Mouse (Mus musculus) embryo, embryonic 10 days (tissue): ENCODE data around the gene Bmyc.
A peak's percentile ranks its signal among the peaks of the same experiment; 100 is the strongest.
"Not testable (repeated sequence)": the region's sequence is repeated elsewhere in the genome, so short reads cannot be mapped to it uniquely, and the experiment has no call there.

Source experiments
- DNase-seq: peaks from one replicate; pipeline ENCODE4 v3.0.0-alpha.2; 2015; ENCODE audit warnings: low spot score

Bmyc gene

DNA sequence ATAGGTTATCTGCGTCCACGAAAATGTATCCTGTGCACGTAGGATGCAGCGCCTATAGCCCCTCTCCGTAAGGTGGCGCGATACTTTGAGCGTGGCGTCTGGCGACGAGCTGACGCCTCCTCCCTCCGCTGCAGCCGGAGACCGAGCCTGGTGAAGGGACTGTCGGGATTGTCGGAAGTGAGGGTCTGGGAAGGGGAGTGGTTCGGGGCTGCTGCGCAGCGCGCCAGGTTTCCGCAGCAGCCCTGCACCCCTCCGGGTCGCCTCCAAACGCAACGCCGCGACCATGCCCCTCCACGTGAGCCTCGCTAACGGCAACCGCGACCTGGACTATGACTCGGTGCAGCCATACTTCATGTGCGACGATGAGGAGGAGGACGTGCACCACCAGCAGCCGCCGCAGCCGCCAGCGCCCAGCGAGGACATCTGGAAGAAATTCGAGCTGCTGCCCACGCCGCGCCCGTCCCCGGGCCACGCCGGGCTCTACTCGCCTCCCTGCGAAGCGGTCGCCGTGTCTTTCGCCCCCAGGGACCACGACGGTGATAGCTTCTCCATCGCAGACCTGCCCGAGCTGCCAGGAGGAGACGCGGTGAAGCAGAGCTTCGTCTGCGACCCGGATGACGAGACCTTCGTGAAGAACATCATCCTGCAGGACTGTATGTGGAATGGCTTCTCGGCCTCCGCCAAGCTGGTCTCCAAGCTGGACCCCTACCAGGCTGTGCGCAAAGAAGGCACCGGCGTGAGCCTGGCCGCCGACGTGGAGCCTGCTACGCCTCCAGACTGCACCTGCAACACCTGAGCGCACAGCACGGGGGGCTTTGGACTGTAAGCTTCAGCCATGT, at the start of gene Bmyc:
Gene Bmyc (plus strand): TSS at position 97 of the 839 bp plus-strand sequence.
- peak; percentile 97 for DNase-seq

DNA sequence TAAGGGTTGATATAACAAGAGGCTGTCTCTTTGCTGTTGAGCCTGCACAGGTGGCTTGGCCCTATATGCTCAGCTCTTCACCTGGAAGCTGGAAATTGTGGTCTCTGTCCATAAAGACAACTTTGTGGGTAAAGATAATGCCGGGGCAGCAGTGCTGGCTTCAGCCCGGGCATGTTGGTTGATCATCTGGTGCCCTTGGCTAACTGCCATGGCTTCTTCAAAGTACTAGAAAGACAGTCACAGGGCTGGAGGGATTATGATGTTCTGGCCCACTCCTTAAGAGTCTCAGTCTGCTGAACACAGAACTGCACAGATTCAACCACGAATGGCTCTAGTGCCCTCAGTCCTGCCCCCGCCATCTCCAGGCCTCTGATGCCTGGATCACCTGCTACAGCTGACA, 49.3 kb upstream of the Bmyc start:
- no peak for DNase-seq

DNA sequence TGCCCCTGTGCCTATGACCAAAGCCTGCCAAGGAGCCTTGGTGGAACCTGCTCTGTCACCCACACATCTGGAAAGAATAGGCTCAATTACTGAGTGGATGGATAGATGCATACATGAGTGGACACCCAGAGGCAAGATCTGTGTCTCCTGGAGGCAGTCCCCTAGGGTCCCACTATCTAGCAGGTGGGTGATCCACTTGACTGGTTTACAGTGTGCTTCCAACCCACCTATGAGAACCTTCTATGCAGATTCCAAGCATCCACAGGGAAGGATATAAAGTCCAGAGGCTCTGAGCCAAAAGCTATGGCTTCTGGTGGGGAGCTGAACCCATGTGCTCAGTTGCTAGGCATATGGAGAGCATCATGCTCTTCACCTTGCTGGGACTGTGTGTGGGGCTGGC, 48.9 kb upstream of the Bmyc start, which contains the start of gene Lcn5:
Gene Lcn5 (plus strand): TSS at position 301 of the 400 bp plus-strand sequence.
- DNase-seq = no peak

DNA sequence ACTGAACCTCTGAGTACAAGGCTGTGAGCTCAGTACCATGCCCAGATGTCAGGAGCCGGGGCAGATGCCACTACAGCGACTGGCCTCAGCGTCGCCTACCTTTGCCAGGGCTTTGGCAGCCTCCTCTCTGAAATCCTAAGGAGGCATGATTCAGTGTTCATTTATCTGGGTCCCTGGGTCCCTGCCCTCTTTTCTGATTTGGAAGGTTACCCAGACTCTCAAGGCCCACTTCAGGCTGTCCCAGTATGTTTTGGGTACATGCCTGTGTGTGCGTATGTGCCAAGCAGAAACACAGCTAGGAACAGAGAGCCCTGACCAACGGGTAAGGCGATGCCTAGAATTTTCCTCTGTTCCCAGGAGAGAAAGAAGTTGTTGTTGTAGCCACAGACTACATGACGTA, 46.3 kb upstream of the Bmyc start:
- DNase-seq = no peak

DNA sequence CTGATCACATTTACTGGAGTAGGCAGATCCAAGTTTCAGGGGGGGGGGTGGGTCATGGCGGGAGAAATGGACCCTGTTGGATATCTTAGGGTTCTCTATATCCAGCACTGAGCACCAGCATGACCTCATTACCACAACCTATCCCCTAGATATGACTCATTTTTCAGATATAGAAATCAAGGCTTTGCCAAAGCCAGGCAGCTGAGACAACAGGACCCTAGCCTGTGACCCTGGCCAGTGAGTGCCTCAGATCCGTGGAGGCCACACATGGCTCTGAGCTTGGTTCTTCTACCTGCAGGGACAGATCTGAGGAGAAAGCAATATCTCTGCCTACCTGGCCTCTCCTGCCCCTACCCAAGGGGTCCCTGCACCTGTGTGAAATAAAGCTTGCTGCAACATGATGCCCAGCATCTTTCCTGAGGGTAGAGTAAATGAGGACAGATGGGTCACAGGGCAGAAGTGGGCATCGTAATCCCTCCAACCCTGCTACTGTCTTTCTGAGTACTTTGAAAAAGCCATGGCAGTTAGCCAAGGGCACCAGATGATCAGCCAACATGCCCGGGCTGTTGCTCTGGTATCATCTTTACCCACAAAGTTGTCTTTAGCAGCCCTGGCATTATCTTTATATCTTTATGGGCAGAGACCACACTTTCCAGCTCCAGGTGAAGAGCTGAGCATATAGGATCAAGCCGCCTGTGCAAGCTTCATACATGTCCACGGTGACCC, 45.1 kb upstream of the Bmyc start:
- DNase-seq = no peak

DNA sequence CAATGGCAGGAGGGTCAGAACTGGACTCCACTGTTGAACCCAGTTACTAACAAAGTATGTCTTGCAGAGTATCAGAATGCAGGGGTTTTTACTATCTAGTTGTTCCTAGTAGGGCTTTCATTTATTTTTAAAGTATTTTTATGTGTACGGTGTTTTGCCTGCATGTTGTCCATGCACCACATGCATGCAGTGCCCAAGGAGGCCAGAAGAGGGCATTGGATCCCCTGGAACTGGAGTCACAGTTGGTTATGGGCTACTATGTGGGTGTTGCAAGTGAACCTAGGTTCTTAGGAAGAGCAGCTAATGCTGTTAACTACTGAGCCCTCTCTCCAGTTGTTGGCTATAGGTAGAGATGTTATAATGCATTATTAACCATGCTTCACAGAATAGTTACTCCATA, 43.0 kb upstream of the Bmyc start:
- DNase-seq = peak; percentile 62

DNA sequence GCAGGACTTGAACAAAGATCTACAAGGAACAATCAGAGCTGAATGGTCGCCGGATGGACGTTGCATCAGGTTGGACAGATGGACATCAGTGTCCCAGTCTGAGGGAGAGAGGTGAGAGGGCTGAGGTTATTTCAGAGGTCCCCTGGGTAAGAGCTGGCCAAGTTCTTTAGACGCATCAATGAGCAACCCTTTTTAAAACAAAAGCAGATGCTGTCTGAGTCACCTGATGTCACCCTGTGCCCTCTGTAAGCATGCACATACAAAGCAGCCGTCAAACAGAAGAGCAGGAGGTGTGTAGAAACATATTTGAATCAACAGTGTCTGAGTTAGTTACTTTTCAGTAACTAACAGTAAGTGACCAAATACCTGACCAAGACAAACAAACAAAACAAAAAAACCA, 42.4 kb upstream of the Bmyc start:
- no peak for DNase-seq

DNA sequence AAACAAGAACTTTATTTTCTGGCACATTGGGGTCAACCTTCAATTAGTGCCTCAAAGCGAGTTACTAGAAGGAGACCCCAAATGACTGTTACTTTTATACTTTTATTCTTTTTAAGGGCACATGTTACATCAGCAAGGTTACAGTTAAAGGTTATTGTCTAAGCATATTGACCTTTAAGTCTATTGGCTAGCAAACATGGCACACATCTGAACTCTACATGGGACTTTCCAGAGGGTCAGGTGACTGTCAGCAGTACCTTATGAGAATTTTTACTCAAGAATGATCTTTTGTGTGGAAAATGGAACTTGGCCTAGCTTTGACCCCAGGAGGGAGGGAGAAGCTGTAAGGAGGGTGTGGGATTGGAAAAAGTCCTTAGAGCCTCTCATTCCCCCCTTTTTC, 40.0 kb upstream of the Bmyc start:
- DNase-seq = no peak

DNA sequence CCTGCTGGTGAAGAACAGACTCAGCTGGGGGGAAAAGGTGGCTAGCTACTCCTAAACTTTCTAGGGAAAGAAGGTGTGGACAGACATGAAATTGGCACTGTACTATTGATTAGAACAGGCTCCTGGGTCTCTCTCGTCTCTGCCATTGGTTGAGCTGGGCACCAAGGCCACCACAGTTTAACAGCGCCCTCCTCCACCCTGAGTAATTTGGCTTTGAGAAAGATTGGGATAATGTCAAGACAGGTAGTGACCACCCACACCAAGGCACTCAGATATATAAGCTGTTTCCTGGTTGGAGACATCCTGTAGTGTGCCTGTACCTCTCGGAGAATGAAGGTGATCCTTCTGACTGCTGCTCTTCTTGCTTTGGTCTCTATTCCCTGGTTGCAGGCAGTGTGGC, 30.1 kb upstream of the Bmyc start, which contains the start of gene Lcn6:
Gene Lcn6 (plus strand): TSS at position 301 of the 400 bp plus-strand sequence.
- no peak for DNase-seq

DNA sequence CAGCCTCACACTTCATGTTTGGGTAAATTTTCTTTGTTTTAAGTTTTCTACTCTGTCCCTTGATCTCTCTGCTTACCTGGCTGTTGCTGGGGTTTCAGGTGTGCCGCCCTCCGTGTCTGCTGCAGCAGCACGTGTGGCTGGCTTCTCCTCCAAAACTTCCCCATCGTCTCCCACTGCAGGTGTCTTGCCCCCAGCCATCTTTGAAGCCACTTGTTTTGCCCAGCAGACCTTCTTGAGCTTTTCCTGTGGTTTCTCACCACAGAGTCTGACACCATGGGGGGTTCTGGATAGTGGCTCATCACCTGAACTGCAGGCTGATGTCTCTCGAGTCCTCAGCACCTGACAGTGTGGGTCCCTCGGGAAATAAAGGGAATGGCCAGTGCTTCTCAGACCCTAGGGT, 27.0 kb upstream of the Bmyc start:
- DNase-seq = no peak

DNA sequence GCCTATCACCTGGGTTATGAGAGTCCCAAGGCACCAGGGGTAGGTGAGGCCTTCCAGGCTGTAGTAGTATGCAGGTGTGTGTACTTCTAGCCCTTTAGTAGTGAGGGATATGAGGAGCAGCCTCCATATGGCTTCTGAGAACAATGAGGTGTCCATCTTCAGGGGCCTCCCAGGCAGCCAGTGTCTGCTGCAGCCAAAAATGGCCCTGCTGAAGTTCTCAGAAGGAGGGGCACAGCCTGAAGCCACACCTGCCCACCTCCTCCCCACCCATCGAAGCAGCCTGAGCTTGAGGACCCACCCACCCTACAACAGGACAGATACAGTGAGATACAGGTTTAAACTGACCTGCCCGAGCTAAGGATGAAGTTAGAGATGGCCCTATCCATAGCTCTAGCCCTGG, 24.1 kb upstream of the Bmyc start, which contains the start of gene Lcn10:
Gene Lcn10 (plus strand): TSS at position 301 of the 400 bp plus-strand sequence.
- DNase-seq = no peak

DNA sequence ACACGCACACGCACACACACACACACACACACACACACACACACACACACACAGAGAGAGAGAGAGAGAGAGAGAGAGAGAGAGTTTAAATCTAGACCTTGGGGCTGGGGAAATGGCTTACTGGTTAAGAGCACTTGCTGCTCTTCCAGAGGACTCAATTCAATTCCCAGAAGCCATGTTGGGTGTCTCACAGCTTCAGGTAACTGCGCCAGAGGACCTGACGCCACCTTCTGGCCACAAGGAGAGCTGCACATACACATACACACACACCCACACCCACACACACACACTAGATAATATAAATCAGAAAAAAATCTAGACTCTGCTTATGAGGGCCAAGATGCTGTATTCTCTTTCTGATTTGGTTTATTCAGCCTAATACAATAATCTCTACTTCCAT, 19.6 kb upstream of the Bmyc start:
- DNase-seq = no peak

DNA sequence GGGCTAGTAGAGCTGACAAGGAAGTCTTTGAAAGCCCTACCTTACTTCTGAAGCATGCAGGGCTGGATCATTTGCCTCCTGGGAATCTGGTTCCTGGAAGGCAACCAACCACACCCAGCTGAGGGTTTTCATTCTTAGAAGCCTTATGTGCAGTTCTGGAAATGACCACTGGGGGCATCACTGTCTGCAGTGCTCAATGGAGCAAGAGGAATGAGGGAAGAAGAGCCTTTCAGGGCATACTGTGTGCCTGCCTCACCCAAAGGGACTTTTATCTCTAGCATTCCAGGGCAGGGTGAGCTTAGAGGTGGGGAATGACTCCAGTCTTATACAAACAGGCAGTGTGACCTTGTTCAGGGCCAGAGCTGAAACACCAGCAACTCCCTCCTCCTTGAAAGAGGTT, 11.9 kb upstream of the Bmyc start:
- peak; percentile 59 for DNase-seq

DNA sequence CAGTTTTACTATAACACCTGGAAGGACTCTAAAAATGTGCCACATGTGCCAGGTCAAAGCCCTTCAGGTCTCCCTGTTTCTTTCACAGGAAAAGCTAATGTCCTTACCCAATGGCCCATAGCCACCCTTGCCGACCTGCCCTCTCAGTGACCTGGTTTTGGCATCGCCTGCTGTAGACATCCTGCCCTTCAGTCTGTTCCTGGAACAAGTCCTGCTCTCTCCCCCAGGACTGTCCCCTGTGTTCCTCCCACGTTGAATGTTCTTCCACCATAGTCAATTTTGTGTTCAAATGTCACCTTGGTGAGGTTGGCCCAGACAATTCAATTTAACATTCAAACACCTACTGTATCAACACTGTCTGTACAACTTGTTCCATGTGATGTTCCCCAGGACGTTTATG, 9.6 kb upstream of the Bmyc start:
- DNase-seq = no peak

DNA sequence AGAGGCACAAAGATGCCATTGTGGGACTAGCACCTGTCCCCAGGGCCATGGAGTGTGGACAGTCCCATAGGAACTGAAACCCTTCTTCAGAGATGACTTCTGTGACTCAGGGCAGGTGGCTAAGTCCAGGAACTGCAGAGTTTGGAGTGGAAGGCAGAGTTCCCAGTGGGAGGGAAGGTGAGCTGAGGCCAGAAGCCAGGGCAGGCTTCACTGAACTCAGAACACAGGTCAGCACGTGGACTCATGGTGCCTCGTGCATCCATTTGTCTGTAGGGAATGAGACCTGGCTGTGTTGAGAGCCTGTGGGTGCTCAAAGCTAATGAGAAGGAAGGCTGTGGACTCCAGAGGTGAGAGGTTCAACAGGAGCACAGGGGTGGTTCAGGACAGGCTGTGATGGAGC, 7.8 kb upstream of the Bmyc start:
- DNase-seq = no peak

DNA sequence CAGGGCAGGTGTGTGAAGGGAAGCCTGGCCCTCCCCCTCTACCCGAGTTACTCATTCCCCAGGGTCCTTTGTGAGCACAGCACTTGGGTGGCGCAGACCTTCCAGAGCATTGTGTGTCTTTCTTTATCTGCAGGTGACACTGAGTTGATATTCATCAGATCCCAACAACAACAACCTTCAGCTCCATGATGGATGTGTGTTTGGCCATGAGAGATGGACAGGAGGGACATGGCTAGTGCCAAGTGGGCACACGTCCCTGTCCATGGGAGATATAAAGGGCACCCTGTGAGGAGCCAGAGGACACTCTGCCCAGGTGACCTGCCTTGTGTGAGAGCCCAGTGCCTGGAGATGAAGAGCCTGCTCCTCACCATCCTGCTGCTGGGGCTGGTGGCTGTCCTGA, 6.8 kb upstream of the Bmyc start, which contains the start of gene Obp2a:
Gene Obp2a (plus strand): TSS at position 301 of the 400 bp plus-strand sequence.
- not testable (repeated sequence) for DNase-seq

DNA sequence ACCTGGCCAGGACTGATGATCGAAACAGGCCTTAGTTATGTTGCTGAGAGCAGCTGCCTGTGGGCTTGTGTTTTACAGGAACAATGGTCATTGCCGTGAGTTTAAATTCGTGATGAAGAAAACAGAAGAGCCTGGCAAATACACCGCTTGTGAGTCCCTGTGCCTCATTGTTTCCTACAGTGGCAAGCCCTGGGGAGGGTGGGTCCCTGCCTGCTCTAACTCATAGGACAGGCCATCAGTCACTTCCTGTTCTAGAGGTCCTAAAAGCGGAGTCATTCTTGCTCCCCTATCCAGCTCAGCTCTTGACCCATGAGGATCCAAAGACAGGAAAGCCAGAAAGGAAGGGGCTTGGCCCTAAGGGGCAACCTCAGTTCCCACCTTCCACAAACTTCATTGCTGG, 5.5 kb upstream of the Bmyc start:
- no peak for DNase-seq

DNA sequence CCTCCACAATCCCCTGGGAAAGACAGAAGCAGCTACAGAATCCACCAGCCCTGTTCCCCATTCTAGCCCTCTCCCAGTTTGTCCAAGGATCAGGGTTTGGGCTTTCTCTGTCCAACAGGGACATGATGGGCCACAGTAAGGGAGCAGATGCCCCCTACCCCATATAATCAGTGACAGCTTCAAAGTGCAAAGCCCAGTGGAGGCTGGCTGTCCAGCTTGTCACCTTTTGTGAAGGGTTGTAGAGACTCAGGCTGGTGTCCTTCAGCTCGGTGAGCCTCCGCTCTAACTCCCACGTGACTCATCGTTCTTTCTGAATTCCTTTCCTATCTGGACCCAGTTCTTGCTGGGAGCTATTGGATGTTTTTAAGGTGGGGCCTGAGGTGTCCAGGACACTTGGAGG, 2.8 kb upstream of the Bmyc start:
- DNase-seq = no peak

DNA sequence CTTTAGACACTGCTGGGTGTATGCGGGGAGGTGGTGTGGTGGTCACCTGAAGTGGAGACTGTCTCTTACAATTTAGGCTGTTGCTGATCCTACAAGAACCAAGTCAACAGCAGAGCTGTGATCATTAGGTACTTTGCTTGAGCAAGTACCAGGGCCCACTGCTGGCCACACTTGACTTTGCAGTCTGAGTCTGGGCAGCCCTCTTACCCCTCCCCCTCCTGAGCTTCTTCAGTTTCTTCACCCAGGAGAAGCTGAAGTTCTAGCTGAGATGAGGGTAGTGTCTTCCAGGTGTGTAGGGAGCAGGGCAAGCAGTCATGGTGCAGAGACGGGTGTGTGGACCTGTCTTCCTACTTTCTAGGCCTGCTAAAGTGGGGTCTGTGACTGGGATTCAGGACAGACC, 1.6 kb downstream of the Bmyc start:
- DNase-seq = peak; percentile 53

DNA sequence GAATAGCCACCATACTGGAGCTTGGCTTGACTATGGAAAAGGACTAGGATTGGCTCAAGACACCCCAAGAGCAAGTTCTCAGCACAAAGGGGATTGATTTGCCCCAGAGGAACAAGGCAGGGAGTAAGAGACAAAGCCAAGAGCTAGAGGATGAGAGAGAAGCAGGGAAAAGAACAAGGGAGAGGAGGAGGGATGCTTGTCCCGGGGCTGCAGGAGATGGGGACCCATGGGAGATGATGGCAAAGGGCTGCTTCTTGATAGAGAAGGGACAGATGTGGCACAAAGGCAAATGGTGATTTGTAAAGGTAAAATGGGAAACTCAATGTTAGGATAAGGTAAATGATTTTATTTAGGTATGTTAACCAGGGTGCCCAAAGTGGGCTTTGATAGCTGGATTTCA, 2.5 kb downstream of the Bmyc start:
- DNase-seq = not testable (repeated sequence)

DNA sequence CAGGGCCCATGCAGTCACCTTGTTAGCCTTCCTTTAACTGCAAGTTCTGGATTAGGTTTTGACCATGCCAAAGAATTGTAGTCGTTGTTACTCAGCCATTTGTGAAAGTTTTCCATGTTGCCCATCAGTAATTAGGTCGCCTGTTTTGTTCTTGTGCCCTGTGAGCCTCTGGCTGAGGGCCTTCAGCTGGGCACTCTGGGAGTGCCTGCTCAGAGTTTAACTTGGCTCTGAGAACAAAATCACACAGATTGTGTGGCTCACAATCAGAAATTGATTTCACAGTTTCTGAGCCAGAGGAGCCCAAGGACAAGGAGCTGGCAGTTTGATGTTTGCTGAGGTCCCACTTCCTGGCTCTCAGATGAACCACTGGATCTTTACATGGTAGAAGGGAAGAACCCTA, 3.3 kb downstream of the Bmyc start:
- DNase-seq = not testable (repeated sequence)

DNA sequence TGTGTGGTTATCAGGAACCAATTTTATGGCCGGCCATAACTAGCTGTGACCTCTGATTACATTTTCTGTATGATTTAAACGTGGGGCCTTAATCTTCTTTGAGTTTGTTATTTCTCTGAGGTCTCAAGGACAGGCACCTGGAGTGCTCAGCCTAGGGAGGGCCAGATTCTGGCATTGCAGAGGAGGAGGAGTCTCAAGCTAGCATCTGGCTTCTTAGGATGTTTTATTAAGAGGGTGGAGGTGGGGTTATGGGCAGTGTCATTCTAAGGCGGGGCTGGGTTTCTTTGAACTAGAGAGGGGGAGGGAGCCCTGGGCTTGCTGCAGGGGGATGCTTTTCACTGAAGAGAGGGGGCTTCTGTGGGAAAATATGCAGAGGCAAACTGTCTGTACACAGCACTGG, 5.1 kb downstream of the Bmyc start:
- peak; percentile 16 for DNase-seq

DNA sequence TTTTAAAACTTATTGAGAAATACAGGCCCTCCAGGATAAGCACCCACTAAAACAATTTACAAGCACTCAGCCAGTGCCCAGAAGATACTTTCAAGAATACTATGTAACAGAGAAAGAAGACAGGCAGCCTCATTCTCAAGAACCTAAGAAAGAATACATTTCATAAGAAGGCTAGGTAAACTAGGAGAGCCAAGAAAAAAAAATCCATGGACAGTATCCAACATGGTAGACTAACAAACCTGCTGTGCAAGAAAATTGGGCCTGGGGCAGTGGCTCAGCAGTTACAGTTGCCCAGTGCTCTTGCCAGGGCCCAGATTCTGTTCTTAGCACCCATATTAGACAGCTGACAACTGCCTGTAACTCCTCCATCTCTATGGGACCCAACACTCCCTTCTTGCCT, 10.7 kb downstream of the Bmyc start:
- DNase-seq = no peak
